Mouse (Mus musculus) embryonic facial prominence, embryonic 14.5 days (tissue): ENCODE data around the gene Gm47841. TPM values are rescaled to one million over a fixed set of nuclear protein-coding genes. Genes with fewer than 3 reads are reported as not detected.

Experiments
- ATAC-seq: fragments of 200-750 bp; cut with Nextera tagmentation; 2 replicates; pipeline ENCODE4 v1.8.0; 2017; ENCODE audit warnings: low read depth, moderate number of reproducible peaks, moderate TSS enrichment
- DNase-seq: peaks from one replicate; pipeline ENCODE4 v3.0.0-alpha.2; 2015; ENCODE audit warnings: low spot score
- H3K27ac ChIP-seq: fragments of 300-500 bp; sonication (generic); replicated peaks from 2 replicates; pipeline ENCODE4 v1.5.1; 2014; ENCODE audit warnings: low read depth, mild to moderate bottlenecking, low read length, moderate library complexity
- H3K27me3 ChIP-seq: fragments of 300-500 bp; sonication (generic); replicated peaks from 2 replicates; pipeline ENCODE4 v1.6.1; 2014; ENCODE audit warnings: low read length; ENCODE audit not compliant: control insufficient read depth, insufficient read depth
- H3K36me3 ChIP-seq: fragments of 300-500 bp; sonication (generic); 2 replicates; pipeline ENCODE4 v1.6.1; 2014; ENCODE audit warnings: low read length, mixed read lengths; ENCODE audit not compliant: control insufficient read depth, insufficient read depth
- H3K4me1 ChIP-seq: fragments of 300-500 bp; sonication (generic); 2 replicates; pipeline ENCODE4 v1.6.1; 2014; ENCODE audit warnings: antibody characterized with exemption, low read length; ENCODE audit not compliant: control insufficient read depth, insufficient read depth
- H3K4me2 ChIP-seq: fragments of 300-500 bp; sonication (generic); 2 replicates; pipeline ENCODE4 v1.6.1; 2014; ENCODE audit warnings: low read depth, mild to moderate bottlenecking, low read length, moderate library complexity, mixed read lengths
- H3K4me3 ChIP-seq: fragments of 300-500 bp; sonication (generic); 2 replicates; pipeline ENCODE4 v1.5.1; 2014; ENCODE audit warnings: low read depth, mild to moderate bottlenecking, low read length
- H3K9ac ChIP-seq: fragments of 300-500 bp; sonication (generic); 2 replicates; pipeline ENCODE4 v1.6.1; 2014; ENCODE audit warnings: low read depth, mild to moderate bottlenecking, low read length, moderate library complexity, mixed read lengths
- H3K9me3 ChIP-seq: fragments of 300-500 bp; sonication (generic); 2 replicates; pipeline ENCODE4 v1.6.1; 2016; ENCODE audit warnings: low read length; ENCODE audit not compliant: control insufficient read depth
- WGBS: fragments of 180-500 bp; shearing (Covaris S2); extraction: QIAGEN DNeasy Blood & Tissue Kit; methylation state at CpG from one replicate; pipeline ENCODE4 v1.1.7; 2014; 5-methylcytosine and 5-hydroxymethylcytosine counted together
- polyA plus RNA-seq: library from polyadenylated mRNA; unstranded; fragments of >200 nt; fragmentation: Nextera tagmentation; extraction: Ambion mirVana; gene quantifications from 2 replicates; pipeline ENCODE4 v1.2.1, GENCODE M21; 2014

Gm47841 gene
- polyA plus RNA-seq, 1 experiment from 2014 or later, result not detected

GRCm38 (mm10) chr15:101077001-101077812 lies 30.0 kb upstream of the Gm47841 start:
- peak overlapping the region; percentile 86 for H3K4me3 ChIP-seq
- peak overlapping the region; percentile 78; the same call in 1 of the 2 replicates for H3K27ac ChIP-seq
- ATAC-seq (no peak), DNase-seq (no peak)
- H3K36me3 ChIP-seq, result no peaks in the 10 kb centered on the region
- WGBS, result 2% methylated on average over 33 of the region's 34 CpGs
- peak overlapping the region; percentile 91 for H3K9ac ChIP-seq
- H3K9me3 ChIP-seq, result no peaks in the 10 kb centered on the region
- no peaks in the 10 kb centered on the region for H3K27me3 ChIP-seq
- H3K4me1 ChIP-seq, result peaks cover 37% of the 10 kb centered on the region
- peak overlapping the region; percentile 92 for H3K4me2 ChIP-seq

GRCm38 (mm10) chr15:101076071-101077000 lies 29.1 kb upstream of the Gm47841 start:
- no peak for ATAC-seq
- no peak overlapping the region for H3K27ac ChIP-seq
- H3K4me1 ChIP-seq, result peaks cover 33% of the 10 kb centered on the region

GRCm38 (mm10) chr15:101075656-101076055 lies 28.5 kb upstream of the Gm47841 start:
- Histone ChIP-seq H3K9me3 (no peaks in the 10 kb centered on the region), H3K4me3 (no peak overlapping the region), H3K27me3 (no peaks in the 10 kb centered on the region), H3K4me2 (peak overlapping the region; percentile 92; the same call in 1 of the 2 replicates), H3K9ac (no peak overlapping the region), H3K36me3 (no peaks in the 10 kb centered on the region), H3K4me1 (peaks cover 33% of the 10 kb centered on the region), H3K27ac (no peak overlapping the region)
- 43% methylated on average over 5 of the region's 5 CpGs for WGBS
- no peak for DNase-seq
- ATAC-seq, result no peak

More at GRCm38 (mm10) chr15:101076071-101077000, 29.1 kb upstream of the Gm47841 start:
- Histone ChIP-seq H3K36me3 (no peaks in the 10 kb centered on the region), H3K27me3 (no peaks in the 10 kb centered on the region), H3K4me2 (peak overlapping the region; percentile 92), H3K4me3 (peak overlapping the region; percentile 86), H3K9me3 (no peaks in the 10 kb centered on the region), H3K9ac (peak overlapping the region; percentile 91)
- 8% methylated on average over 22 of the region's 26 CpGs for WGBS
- DNase-seq, result no peak

GRCm38 (mm10) chr15:101075150-101075549 lies 28.0 kb upstream of the Gm47841 start:
- H3K4me1 ChIP-seq, result peaks cover 37% of the 10 kb centered on the region
- no peaks in the 10 kb centered on the region for H3K9me3 ChIP-seq
- 62% methylated on average over 4 of the region's 4 CpGs for WGBS
- no peak overlapping the region for H3K4me2 ChIP-seq
- no peak for DNase-seq
- no peaks in the 10 kb centered on the region for H3K27me3 ChIP-seq
- H3K27ac ChIP-seq, result no peak overlapping the region
- no peak overlapping the region for H3K9ac ChIP-seq
- no peak for ATAC-seq
- no peaks in the 10 kb centered on the region for H3K36me3 ChIP-seq
- H3K4me3 ChIP-seq, result no peak overlapping the region

- no peaks in the 10 kb centered on the region for H3K9me3 ChIP-seq
- no peak overlapping the region for H3K9ac ChIP-seq
- H3K4me3 ChIP-seq, result no peak overlapping the region
- no peak overlapping the region for H3K27ac ChIP-seq
- no peaks in the 10 kb centered on the region for H3K27me3 ChIP-seq
- ATAC-seq, result no peak
- H3K4me1 ChIP-seq, result peaks cover 42% of the 10 kb centered on the region
- H3K4me2 ChIP-seq, result no peak overlapping the region
- DNase-seq, result no peak
- 83% methylated on average over 5 of the region's 5 CpGs for WGBS
- H3K36me3 ChIP-seq, result no peaks in the 10 kb centered on the region
Observed at GRCm38 (mm10) chr15:101074067-101074466, 26.9 kb upstream of the Gm47841 start.

- DNase-seq (no peak), ATAC-seq (no peak)
- no peak overlapping the region for H3K4me2 ChIP-seq
- no peaks in the 10 kb centered on the region for H3K27me3 ChIP-seq
- H3K9ac ChIP-seq, result no peak overlapping the region
- H3K9me3 ChIP-seq, result no peaks in the 10 kb centered on the region
- no peak overlapping the region for H3K27ac ChIP-seq
- H3K4me1 ChIP-seq, result peaks cover 39% of the 10 kb centered on the region
- no peak overlapping the region for H3K4me3 ChIP-seq
- 40% methylated on average over 2 of the region's 2 CpGs for WGBS
- no peaks in the 10 kb centered on the region for H3K36me3 ChIP-seq
Observed at GRCm38 (mm10) chr15:101072736-101073135, 25.5 kb upstream of the Gm47841 start.

GRCm38 (mm10) chr15:101070762-101071161 lies 23.6 kb upstream of the Gm47841 start:
- Histone ChIP-seq H3K27ac (peak overlapping the region; percentile 79), H3K4me1 (peaks cover 34% of the 10 kb centered on the region), H3K9ac (peak overlapping the region; percentile 40; the same call in 1 of the 2 replicates), H3K4me2 (peak overlapping the region; percentile 0; the same call in 1 of the 2 replicates), H3K36me3 (no peaks in the 10 kb centered on the region), H3K4me3 (no peak overlapping the region), H3K27me3 (no peaks in the 10 kb centered on the region), H3K9me3 (no peaks in the 10 kb centered on the region)
- WGBS, result 34% methylated on average over 5 of the region's 5 CpGs
- ATAC-seq, result peak; percentile 44
- peak; percentile 75 for DNase-seq

GRCm38 (mm10) chr15:101069641-101070190 lies 22.5 kb upstream of the Gm47841 start:
- Histone ChIP-seq H3K9me3 (no peaks in the 10 kb centered on the region), H3K4me1 (peaks cover 30% of the 10 kb centered on the region), H3K4me2 (0 out of 2 replicates have a peak overlapping the region, but pooled peaks have one; percentile 0), H3K36me3 (no peaks in the 10 kb centered on the region), H3K27me3 (no peaks in the 10 kb centered on the region), H3K4me3 (no peak overlapping the region), H3K27ac (peak overlapping the region; percentile 79), H3K9ac (peak overlapping the region; percentile 40; the same call in 1 of the 2 replicates)
- 40% methylated on average over 9 of the region's 9 CpGs for WGBS
- ATAC-seq (no peak), DNase-seq (no peak)
